Mouse (Mus musculus) cerebellum, adult 11-12 months (tissue): Measurements from ENCODE around the gene Als2cl.

Experiments used
- DNase-seq: peaks from one replicate; pipeline ENCODE4 v3.0.0; 2022

Gene Als2cl

GRCm38 (mm10) chr9:110881953-110882352 lies 2.3 kb downstream of the Als2cl start:
- DNase-seq, result no peak

GRCm38 (mm10) chr9:110887388-110888303 lies 8.0 kb downstream of the Als2cl start:
- DNase-seq, result no peak

- DNase-seq, result no peak
Measured at GRCm38 (mm10) chr9:110888935-110889334, 9.3 kb downstream of the Als2cl start.

- DNase-seq, result no peak
Measured at GRCm38 (mm10) chr9:110890026-110890783, 10.5 kb downstream of the Als2cl start.

- no peak for DNase-seq
Measured at GRCm38 (mm10) chr9:110891077-110891828, 11.6 kb downstream of the Als2cl start.

DNA sequence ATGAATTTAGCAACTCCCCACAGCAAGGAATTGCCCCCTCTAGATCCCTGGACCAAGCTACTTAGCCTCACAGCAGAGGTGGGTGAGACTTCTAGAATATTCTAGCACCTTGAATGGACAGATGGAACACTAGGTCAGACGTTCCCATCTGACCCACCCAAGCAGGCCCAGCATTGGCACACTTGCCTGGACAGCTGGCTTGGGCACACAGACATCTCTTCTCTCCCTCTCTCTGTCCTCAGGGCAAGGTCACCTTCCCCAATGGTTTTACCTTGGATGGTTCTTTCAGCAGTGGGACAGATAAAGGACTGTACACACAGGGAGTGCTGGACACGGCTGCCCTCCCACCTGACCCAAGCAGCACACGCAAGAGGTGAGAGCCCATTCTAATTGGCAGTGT lies 12.9 kb downstream of the Als2cl start:
- DNase-seq, result no peak

DNA sequence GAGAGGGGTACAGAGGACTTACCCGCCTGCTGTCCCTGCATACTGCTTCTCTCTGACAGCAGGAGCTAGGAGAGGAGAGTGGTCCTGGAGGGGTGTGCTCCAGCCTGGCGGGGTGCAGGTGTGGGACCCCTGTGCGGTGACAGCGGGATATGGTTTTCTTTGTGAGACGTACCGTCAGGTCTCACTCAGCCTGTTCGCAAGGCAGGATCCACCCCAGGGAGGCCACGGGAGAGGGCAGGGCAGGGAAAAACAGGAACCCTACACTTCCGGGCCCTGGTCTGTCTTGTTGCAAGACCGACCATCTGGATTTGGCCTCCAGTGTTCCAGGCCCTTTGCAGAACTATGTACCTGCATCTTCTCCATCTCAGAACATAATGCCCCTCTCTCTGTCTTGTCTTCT lies 13.8 kb downstream of the Als2cl start:
- DNase-seq, result no peak

DNA sequence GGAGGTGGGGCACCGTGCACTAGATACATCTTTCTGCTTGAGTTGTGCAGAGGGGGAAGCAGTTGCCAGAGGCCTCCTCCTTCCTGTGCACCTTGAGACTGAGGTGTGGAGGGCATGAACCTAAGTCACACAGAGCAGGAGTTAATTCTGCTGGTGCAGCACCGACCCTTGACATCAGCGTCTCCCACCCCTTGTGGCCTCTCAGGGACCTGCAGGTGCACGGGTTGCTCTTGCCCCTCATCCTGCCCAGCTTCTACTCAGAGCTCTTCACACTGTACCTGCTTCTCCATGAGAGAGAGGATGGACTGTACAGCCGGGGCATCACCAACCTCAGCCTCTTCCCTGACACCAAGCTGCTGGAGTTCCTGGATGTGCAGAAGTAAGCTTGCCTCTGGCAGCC lies 15.8 kb downstream of the Als2cl start:
- no peak for DNase-seq

- DNase-seq, result no peak
Measured at GRCm38 (mm10) chr9:110895994-110896393, 16.3 kb downstream of the Als2cl start.

DNA sequence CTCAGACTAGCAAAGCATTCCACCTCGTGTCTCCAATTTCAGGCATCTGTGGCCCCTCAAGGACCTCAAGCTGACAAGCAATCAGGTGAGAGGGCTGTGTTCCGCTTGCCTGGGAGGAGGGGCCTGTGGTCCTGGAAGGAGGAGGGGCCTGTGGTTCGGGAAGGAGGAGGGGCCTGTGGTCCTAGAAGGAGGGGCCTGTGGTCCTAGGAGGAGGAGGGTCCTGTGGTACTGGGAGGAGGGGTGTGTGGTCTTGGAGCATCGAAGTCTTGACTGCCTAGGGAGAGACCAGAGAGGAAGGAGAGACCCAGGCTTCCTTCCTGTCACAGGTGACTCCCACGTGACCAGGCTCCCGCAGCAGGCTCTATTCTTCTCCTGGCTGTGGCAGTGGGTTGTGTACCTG lies 16.9 kb downstream of the Als2cl start:
- DNase-seq, result no peak

DNA sequence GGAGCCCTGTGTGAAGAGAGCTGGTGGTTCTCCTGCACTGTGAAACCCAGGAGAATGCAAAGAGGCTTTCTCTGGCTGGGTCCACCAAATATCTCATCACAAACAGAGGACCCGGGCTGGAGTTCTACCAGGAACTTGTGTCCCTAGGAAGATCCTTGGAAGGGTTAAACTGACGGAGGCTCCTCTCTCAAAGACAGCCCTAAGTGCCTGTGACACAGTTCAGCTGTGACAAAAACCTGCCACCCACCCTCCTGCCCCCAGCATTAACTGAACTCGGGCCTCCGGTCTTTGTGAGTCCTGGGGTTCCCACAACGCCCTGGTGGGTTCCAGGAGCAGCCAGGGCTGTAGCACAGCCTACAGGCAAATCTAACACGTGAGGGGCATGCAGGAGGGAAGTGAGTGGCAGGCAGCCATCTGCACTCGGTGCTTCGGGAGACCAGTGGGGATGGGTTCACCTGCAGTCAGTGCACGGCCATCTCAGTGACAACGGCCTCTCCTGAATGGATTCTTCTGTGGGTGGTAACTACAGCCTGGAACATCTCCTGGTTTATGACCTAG lies 19.9 kb downstream of the Als2cl start:
- DNase-seq, result no peak

- no peak for DNase-seq
Measured at GRCm38 (mm10) chr9:110901204-110901603, 21.5 kb downstream of the Als2cl start.

- no peak for DNase-seq
Measured at GRCm38 (mm10) chr9:110902271-110902670, 22.6 kb downstream of the Als2cl start.

GRCm38 (mm10) chr9:110907201-110907837 lies 27.6 kb downstream of the Als2cl start:
- DNase-seq, result no peak

DNA sequence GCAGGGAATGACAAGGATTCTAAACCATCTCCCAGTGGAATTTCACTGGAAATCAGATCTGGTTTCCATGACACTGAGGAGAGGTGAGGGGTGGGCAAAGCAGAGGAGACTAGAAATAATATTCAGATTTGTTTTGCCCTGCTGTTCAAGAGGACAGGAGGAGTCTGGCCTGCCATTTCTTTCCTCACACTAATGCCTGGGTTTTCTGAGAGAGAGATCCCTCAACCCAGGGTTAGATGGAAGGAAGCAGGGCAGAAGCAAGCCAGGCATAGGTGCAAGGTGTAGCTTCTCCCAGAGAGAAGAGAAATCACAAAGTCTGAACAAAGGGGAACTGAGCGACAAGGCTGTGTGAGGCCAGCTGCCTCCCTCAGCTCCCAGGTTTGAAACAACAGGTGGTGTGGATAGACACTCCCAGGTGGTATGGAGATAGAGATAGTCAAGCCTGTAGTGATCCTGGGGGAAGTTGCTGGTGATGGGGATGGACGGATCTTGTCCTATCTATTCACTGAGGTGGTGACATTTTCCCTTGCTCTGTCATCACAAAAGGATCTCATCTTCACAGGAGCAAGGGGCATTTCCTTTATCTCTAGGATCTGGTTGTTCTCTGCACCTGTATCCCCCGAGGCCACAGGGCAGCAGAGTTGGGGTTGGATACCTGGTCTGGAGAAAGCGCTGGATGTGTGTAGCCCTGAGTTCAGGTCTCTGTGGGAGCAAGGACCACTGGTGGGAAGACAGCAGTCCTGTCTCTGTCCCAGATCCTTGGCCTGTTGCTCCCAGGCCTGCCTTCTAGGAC lies 28.4 kb downstream of the Als2cl start:
- no peak for DNase-seq

GRCm38 (mm10) chr9:110908631-110909016 lies 29.0 kb downstream of the Als2cl start:
- no peak for DNase-seq

DNA sequence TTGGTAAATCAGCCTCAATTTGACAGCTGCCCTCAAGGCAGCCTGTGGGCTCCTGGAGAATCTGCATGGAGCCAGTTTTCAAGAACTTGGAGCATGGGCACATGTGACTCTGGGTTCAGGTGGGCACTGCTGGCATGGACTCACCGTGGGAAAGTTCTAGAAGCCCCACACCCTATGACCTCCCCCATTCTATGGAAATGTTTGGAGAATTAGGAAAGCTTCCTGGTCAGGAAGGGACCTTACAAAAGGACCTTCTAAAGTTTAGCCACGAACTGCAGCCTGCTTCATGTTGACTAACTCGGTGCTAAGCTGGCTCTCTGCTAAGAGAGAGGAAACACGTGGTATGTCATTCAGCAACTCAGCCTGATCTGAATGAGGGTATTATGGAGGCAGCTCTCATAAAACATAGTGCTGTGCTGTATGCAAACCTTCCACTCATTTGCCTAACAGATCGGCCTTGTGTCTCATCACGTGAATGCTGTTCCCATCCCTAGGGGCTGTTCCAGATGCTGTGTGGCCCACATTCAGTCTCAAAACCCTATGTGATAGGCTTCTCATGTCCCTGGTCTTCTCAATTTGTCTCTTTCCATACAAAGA lies 29.8 kb downstream of the Als2cl start:
- DNase-seq, result no peak

GRCm38 (mm10) chr9:110914631-110915236 lies 35.1 kb downstream of the Als2cl start:
- DNase-seq, result no peak

DNA sequence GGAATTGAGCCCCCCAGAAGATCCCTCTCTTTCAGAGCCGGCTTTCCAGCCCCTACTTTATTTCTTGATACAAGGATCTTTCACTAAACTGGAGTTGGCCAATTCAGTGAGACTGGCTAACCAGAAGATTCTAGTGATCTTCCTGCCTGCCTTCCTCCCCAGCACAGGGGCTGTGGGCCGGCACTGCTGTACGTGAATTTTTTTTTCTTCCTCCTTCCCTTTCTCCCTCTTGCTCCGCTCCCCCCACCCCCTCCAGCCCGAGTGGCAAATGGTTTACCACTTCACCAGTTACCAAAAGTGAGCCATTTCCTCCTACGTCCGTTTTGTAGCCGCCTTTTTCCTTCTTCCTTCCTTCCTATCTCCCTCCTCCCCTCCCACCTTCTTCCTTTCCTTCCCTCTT lies 35.8 kb downstream of the Als2cl start:
- no peak for DNase-seq

DNA sequence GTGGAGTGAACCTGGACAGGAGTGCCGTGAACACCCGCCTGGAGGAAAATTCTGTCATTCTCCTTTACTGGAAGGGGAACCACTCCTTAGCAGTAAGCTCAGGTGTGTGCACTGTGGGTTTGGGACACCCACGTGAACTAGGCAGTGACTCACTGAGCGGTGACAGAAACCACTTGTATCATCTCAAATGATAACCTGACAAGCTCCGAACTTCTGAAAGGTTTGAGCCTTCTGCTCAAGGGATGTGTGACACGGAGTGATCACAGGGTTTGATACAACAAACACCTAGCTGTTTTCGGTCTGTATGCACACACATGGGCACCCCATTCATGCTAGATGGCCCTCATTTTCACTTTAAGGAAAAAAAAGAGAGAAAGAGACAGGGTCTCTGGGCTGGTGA lies 37.1 kb downstream of the Als2cl start, which contains the start of gene Fam240a:
Gene Fam240a (minus strand): TSS at position 76 of the 400 bp plus-strand sequence.
- no peak for DNase-seq
